Mouse (Mus musculus): ENCODE measurements at regions not wholly inside any gene's neighbourhood (a gene's known extent, or its start where the extent isn't known, plus 50 kb on each side); places are given as distances from the start of the nearest gene placed in this dataset.

- TF ChIP-seq CTCF (conservative IDR thresholded peaks at IDR 0.05; ENCODE audit: insufficient read depth, insufficient read length, low read depth, low read length) (no peak), POLR2A (IDR thresholded peaks at IDR 0.05; ENCODE audit: low read depth, low read length) (no peak)
These were observed 252.7 kb downstream of the Lmo4 start for GRCm38 (mm10) chr3:143952289-143952688.

Measured in kidney, adult 2 months (tissue).